Mouse (Mus musculus): ENCODE results near the gene Notch2.
"Not testable (repeated sequence)": the region's sequence is repeated elsewhere in the genome, so short reads cannot be mapped to it uniquely, and the experiment has no call there.

Notch2 gene

GRCm38 (mm10) chr3:98031104-98031503 lies 17.8 kb downstream of the Notch2 start:
- no peak for DNase-seq (ENCODE audit: low spot score)

GRCm38 (mm10) chr3:98032191-98032590 lies 18.9 kb downstream of the Notch2 start:
- no peak for DNase-seq (ENCODE audit: low spot score)

- DNase-seq (ENCODE audit: low spot score), result no peak
Observed at GRCm38 (mm10) chr3:98032944-98033343, 19.6 kb downstream of the Notch2 start.

- DNase-seq (ENCODE audit: low spot score), result no peak
Observed at GRCm38 (mm10) chr3:98034622-98035593, 21.6 kb downstream of the Notch2 start.

- no peak for DNase-seq (ENCODE audit: low spot score)
Observed at GRCm38 (mm10) chr3:98036161-98036560, 22.8 kb downstream of the Notch2 start.

GRCm38 (mm10) chr3:98037151-98037550 lies 23.8 kb downstream of the Notch2 start:
- no peak for DNase-seq (ENCODE audit: low spot score)

GRCm38 (mm10) chr3:98038658-98039057 lies 25.3 kb downstream of the Notch2 start:
- no peak for DNase-seq (ENCODE audit: low spot score)

- DNase-seq (ENCODE audit: low spot score), result no peak
Observed at GRCm38 (mm10) chr3:98039223-98039622, 25.9 kb downstream of the Notch2 start.

- DNase-seq (ENCODE audit: low spot score), result no peak
Observed at GRCm38 (mm10) chr3:98039666-98040456, 26.5 kb downstream of the Notch2 start.

GRCm38 (mm10) chr3:98040836-98041235 lies 27.5 kb downstream of the Notch2 start:
- no peak for DNase-seq (ENCODE audit: low spot score)

- no peak for DNase-seq (ENCODE audit: low spot score)
Observed at GRCm38 (mm10) chr3:98042301-98042700, 29.0 kb downstream of the Notch2 start.

- no peak for DNase-seq (ENCODE audit: low spot score)
Observed at GRCm38 (mm10) chr3:98042955-98043456, 29.7 kb downstream of the Notch2 start.

- no peak for DNase-seq (ENCODE audit: low spot score)
Observed at GRCm38 (mm10) chr3:98043669-98044068, 30.3 kb downstream of the Notch2 start.

GRCm38 (mm10) chr3:98044768-98045368 lies 31.5 kb downstream of the Notch2 start:
- DNase-seq (ENCODE audit: low spot score), result no peak

GRCm38 (mm10) chr3:98045465-98046148 lies 32.3 kb downstream of the Notch2 start:
- DNase-seq (ENCODE audit: low spot score), result no peak

- no peak for DNase-seq (ENCODE audit: low spot score)
Observed at GRCm38 (mm10) chr3:98046305-98046704, 33.0 kb downstream of the Notch2 start.

- no peak for DNase-seq (ENCODE audit: low spot score)
Observed at GRCm38 (mm10) chr3:98049671-98050070, 36.3 kb downstream of the Notch2 start.

- not testable (repeated sequence) for DNase-seq (ENCODE audit: low spot score)
Observed at GRCm38 (mm10) chr3:98050086-98050485, 36.8 kb downstream of the Notch2 start.

- DNase-seq (ENCODE audit: low spot score), result no peak
Observed at GRCm38 (mm10) chr3:98050492-98051406, 37.4 kb downstream of the Notch2 start.

- no peak for DNase-seq (ENCODE audit: low spot score)
Observed at GRCm38 (mm10) chr3:98051407-98051968, 38.2 kb downstream of the Notch2 start.

All from ovary, postnatal 14 days (tissue).